Mouse (Mus musculus): ENCODE measurements at regions not wholly inside any gene's neighbourhood (a gene's known extent, or its start where the extent isn't known, plus 50 kb on each side); places are given as distances from the start of the nearest gene placed in this dataset.

GRCm38 (mm10) chr2:8022651-8023050 is 513.3 kb upstream of the Celf2 start:
- H3K9me3 ChIP-seq (replicated peaks; ENCODE audit: low read length): no peaks in the 10 kb centered on the region
- no peak overlapping the region for H3K27ac ChIP-seq (ENCODE audit: insufficient read depth, low read depth)
- dilution Hi-C loops (cut with MboI; ENCODE audit: extremely low pct_ligation_motif_present, extremely low pct_unique_long_range_greater_than_20kb, low sequenced_read_pairs): no loop called here
- no peak overlapping the region for H3K4me2 ChIP-seq (ENCODE audit: insufficient read depth, low read depth, poor library complexity, severe bottlenecking)
- DNase-seq (ENCODE audit: extremely low read depth): no peak
- no peak overlapping the region for H3K4me3 ChIP-seq (replicated peaks in 1 of 3; ENCODE audit: low read depth in 2 of 3, low read length in 2 of 3, poor library complexity in 1 of 3)
- H3K27me3 ChIP-seq (replicated peaks): no peaks in the 10 kb centered on the region
- no peaks in the 10 kb centered on the region for H3K79me2 ChIP-seq (replicated peaks; ENCODE audit: control insufficient read depth, extremely low read depth, insufficient read depth, poor library complexity, severe bottlenecking)
- TF ChIP-seq ELF1 (IDR thresholded peaks at IDR 0.05; ENCODE audit: low read depth, low read length): no peak
- TF ChIP-seq TCF12 (IDR thresholded peaks at IDR 0.05; ENCODE audit: low read depth, low read length): no peak
- no peak for TF ChIP-seq USF2 (conservative IDR thresholded peaks at IDR 0.05; ENCODE audit: low read depth, low read length)
- TF ChIP-seq EP300 (IDR thresholded peaks at IDR 0.05; ENCODE audit: low read length): no peak
- TF ChIP-seq CHD2 (IDR thresholded peaks at IDR 0.05; ENCODE audit: low read length): no peak
- no peak for TF ChIP-seq JUN (IDR thresholded peaks at IDR 0.05; ENCODE audit: insufficient read depth, low read depth, low read length)
- TF ChIP-seq IRF4 (IDR thresholded peaks at IDR 0.05; ENCODE audit: low read depth, low read length): no peak
- TF ChIP-seq JUND (conservative IDR thresholded peaks at IDR 0.05; ENCODE audit: low read depth, low read length): no peak
- no peak for TF ChIP-seq CTCF (conservative IDR thresholded peaks at IDR 0.05 in 1 of 2, IDR thresholded peaks at IDR 0.05 in 1 of 2; ENCODE audit: low read depth in 2 of 2, low read length in 2 of 2)
- no peak for TF ChIP-seq BHLHE40 (IDR thresholded peaks at IDR 0.05; ENCODE audit: low read depth, low read length)
- no peak for TF ChIP-seq HCFC1 (IDR thresholded peaks at IDR 0.05; ENCODE audit: low read depth, low read length)
- no peak for TF ChIP-seq MAFK (IDR thresholded peaks at IDR 0.05; ENCODE audit: insufficient replicate concordance, low read length)
- no peak for TF ChIP-seq POLR2A (IDR thresholded peaks at IDR 0.05; ENCODE audit: low read depth, low read length)
- TF ChIP-seq TBP (conservative IDR thresholded peaks at IDR 0.05; ENCODE audit: low read depth, low read length): no peak
- TF ChIP-seq NRF1 (IDR thresholded peaks at IDR 0.05; ENCODE audit: low read depth, low read length): no peak
- TF ChIP-seq MXI1 (IDR thresholded peaks at IDR 0.05; ENCODE audit: low read depth, low read length): no peak
- no peak for TF ChIP-seq MAX (IDR thresholded peaks at IDR 0.05; ENCODE audit: low read length)
- in situ Hi-C loops (cut with MboI; ENCODE audit: low pct_ligation_motif_present, low pct_unique_long_range_greater_than_20kb, low sequenced_read_pairs): no loop called here
- H3K36me3 ChIP-seq (replicated peaks in 1 of 2; ENCODE audit: control insufficient read depth in 1 of 2, insufficient read depth in 1 of 2, low read length in 1 of 2): no peaks in the 10 kb centered on the region
- H3K4me1 ChIP-seq (ENCODE audit: control insufficient read depth in 1 of 2, insufficient read depth in 2 of 2): no peaks in the 10 kb centered on the region
- H3K9ac ChIP-seq (ENCODE audit: insufficient read depth, low read depth): no peak overlapping the region

- Histone ChIP-seq H3K9ac (ENCODE audit: insufficient read depth, low read depth) (no peak overlapping the region), H3K4me2 (ENCODE audit: insufficient read depth, low read depth, poor library complexity, severe bottlenecking) (no peak overlapping the region), H3K9me3 (replicated peaks; ENCODE audit: low read length) (no peaks in the 10 kb centered on the region), H3K27ac (ENCODE audit: insufficient read depth, low read depth) (no peak overlapping the region), H3K4me3 (replicated peaks in 1 of 3; ENCODE audit: low read depth in 2 of 3, low read length in 2 of 3, poor library complexity in 1 of 3) (no peak overlapping the region), H3K79me2 (replicated peaks; ENCODE audit: control insufficient read depth, extremely low read depth, insufficient read depth, poor library complexity, severe bottlenecking) (no peaks in the 10 kb centered on the region), H3K4me1 (ENCODE audit: control insufficient read depth in 1 of 2, insufficient read depth in 2 of 2) (no peaks in the 10 kb centered on the region), H3K36me3 (replicated peaks in 1 of 2; ENCODE audit: control insufficient read depth in 1 of 2, insufficient read depth in 1 of 2, low read length in 1 of 2) (no peaks in the 10 kb centered on the region), H3K27me3 (replicated peaks) (no peaks in the 10 kb centered on the region)
- TF ChIP-seq IRF4 (IDR thresholded peaks at IDR 0.05; ENCODE audit: low read depth, low read length) (no peak), MYC (IDR thresholded peaks at IDR 0.05; ENCODE audit: low read depth, low read length) (no peak), ZC3H11A (IDR thresholded peaks at IDR 0.05; ENCODE audit: low read depth, low read length) (no peak), BHLHE40 (IDR thresholded peaks at IDR 0.05; ENCODE audit: low read depth, low read length) (no peak), SMC3 (IDR thresholded peaks at IDR 0.05; ENCODE audit: low read depth, low read length) (no peak), CHD1 (IDR thresholded peaks at IDR 0.05; ENCODE audit: low read depth, low read length) (no peak), CHD2 (IDR thresholded peaks at IDR 0.05; ENCODE audit: low read length) (no peak)
- in situ Hi-C loops (cut with MboI; ENCODE audit: low pct_ligation_motif_present, low pct_unique_long_range_greater_than_20kb, low sequenced_read_pairs): no loop called here
- DNase-seq (ENCODE audit: extremely low read depth): no peak
- dilution Hi-C loops (cut with MboI; ENCODE audit: extremely low pct_ligation_motif_present, extremely low pct_unique_long_range_greater_than_20kb, low sequenced_read_pairs): no loop called here
Observed at GRCm38 (mm10) chr2:8022043-8022442, 512.7 kb upstream of the Celf2 start.

Measured in CH12.LX (cell line).